Mouse (Mus musculus): ENCODE results near the gene Foxn4. TPM values are rescaled to one million over a fixed set of nuclear protein-coding genes. Genes with fewer than 3 reads are reported as not detected.

Gene Foxn4
- not detected for polyA plus RNA-seq (2017; shearing (Covaris generic))

GRCm38 (mm10) chr5:114273693-114274402 is at the start of gene Foxn4:
TSS of gene Foxn4 (minus strand) at chr5:114273807.
- no peak for ATAC-seq

GRCm38 (mm10) chr5:114323105-114323790 is 49.6 kb upstream of the Foxn4 start:
- peak; percentile 93 for ATAC-seq

- ATAC-seq = no peak
These were observed 36.1 kb upstream of the Foxn4 start for GRCm38 (mm10) chr5:114309680-114310036.

- ATAC-seq = no peak
These were observed 35.4 kb upstream of the Foxn4 start for GRCm38 (mm10) chr5:114308765-114309679.

GRCm38 (mm10) chr5:114306496-114306895 is 32.9 kb upstream of the Foxn4 start:
- ATAC-seq = no peak

- ATAC-seq = no peak
These were observed 29.6 kb upstream of the Foxn4 start for GRCm38 (mm10) chr5:114303166-114303565.

- no peak for ATAC-seq
These were observed 26.4 kb upstream of the Foxn4 start for GRCm38 (mm10) chr5:114299883-114300610.

- no peak for ATAC-seq
These were observed 25.7 kb upstream of the Foxn4 start for GRCm38 (mm10) chr5:114299156-114299855.

GRCm38 (mm10) chr5:114298212-114298894 is 24.7 kb upstream of the Foxn4 start:
- no peak for ATAC-seq

GRCm38 (mm10) chr5:114296693-114297631 is 23.4 kb upstream of the Foxn4 start:
- no peak for ATAC-seq

- ATAC-seq = no peak
These were observed 16.4 kb upstream of the Foxn4 start for GRCm38 (mm10) chr5:114290004-114290403.

- no peak for ATAC-seq
These were observed 15.3 kb upstream of the Foxn4 start, which contains the start of gene Myo1h for GRCm38 (mm10) chr5:114288874-114289273. TSS of gene Myo1h (plus strand) at chr5:114289166.

GRCm38 (mm10) chr5:114288396-114288795 is 14.8 kb upstream of the Foxn4 start:
- ATAC-seq = no peak

- ATAC-seq = no peak
These were observed 13.4 kb upstream of the Foxn4 start for GRCm38 (mm10) chr5:114286872-114287571.

GRCm38 (mm10) chr5:114286102-114286501 is 12.5 kb upstream of the Foxn4 start:
- no peak for ATAC-seq

- no peak for ATAC-seq
These were observed 11.7 kb upstream of the Foxn4 start for GRCm38 (mm10) chr5:114285398-114285700.

- ATAC-seq = no peak
These were observed 11.2 kb upstream of the Foxn4 start for GRCm38 (mm10) chr5:114284604-114285397.

- ATAC-seq = no peak
These were observed 8.7 kb upstream of the Foxn4 start for GRCm38 (mm10) chr5:114282346-114282745.
